Mouse (Mus musculus): Measurements from ENCODE around the gene Psen2. TPM values are rescaled to one million over a fixed set of nuclear protein-coding genes. Genes with fewer than 3 reads are reported as not detected.

The Psen2 gene
- total and polyA plus RNA-seq, 3 experiments, result 11.6 to 30.5 (median 13.1) TPM

DNA sequence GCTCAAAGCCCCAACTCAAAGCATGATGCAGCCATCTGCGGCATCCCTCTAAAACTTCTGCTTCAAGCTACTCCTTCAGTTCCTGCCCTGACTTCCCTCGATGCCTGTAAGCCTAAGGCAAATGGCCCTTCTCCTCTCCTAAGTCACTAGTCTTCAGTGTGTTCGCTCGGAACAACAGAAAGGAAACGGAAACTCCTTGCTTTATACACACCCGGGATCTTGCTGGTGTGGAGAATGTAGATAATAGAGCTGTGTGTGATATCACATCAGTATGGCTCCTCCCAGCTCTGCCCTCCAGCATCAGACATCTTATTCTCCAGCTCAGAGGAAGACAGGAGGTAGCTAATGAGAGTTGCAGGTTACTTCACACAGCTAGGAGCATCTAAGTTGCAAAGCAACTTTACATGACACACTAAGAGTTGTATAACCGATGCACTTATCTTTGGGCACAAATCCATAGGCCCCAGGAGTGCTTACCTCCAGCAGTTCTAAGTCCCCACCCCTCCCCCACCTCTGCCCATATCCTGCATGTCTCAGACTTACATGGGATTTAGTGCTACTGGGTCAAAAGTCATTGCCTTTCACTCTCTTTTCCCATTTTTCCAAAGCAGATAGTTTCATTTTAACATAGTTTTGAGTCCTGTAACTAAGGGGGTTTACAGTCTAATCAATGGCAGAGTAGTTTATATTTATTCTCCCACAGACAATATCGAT, 1.2 kb downstream of the Psen2 start:
- intact Hi-C loops (cut with DNase I), result no loop called here
- Histone ChIP-seq H3K79me2 (replicated peaks; ENCODE audit: control insufficient read depth, insufficient read depth, low read length) (no peaks in the 10 kb centered on the region), H3K4me3 (no peak overlapping the region), H3K9ac (ENCODE audit: low read depth, low read length) (no peak overlapping the region), H3K36me3 (ENCODE audit: control insufficient read depth, insufficient read depth, low read length) (no peaks in the 10 kb centered on the region), H3K27ac (no peak overlapping the region), H3K4me1 (ENCODE audit: control insufficient read depth, insufficient read depth, low read length) (peaks cover 5% of the 10 kb centered on the region), H3K27me3 (ENCODE audit: control insufficient read depth, insufficient read depth, low read length) (no peaks in the 10 kb centered on the region)
- TF ChIP-seq CTCF (IDR thresholded peaks at IDR 0.05) (no peak), POLR2A (IDR thresholded peaks at IDR 0.05; ENCODE audit: insufficient read depth, low read depth, low read length) (0 out of 2 replicates have a peak, but pooled peaks have one; percentile 13)
- no peak for DNase-seq
- 40% methylated on average over 8 of the region's 8 CpGs for whole genome bisulfite sequencing

GRCm38 (mm10) chr1:180261415-180261814, 1.8 kb downstream of the Psen2 start:
- no peak overlapping the region for H3K9ac ChIP-seq (ENCODE audit: low read depth, low read length)
- 90% methylated on average over 3 of the region's 3 CpGs for WGBS
- intact Hi-C loops (cut with DNase I), result no loop called here
- TF ChIP-seq EP300 (IDR thresholded peaks at IDR 0.05; ENCODE audit: insufficient read depth, low read depth, low read length) (no peak), POLR2A (IDR thresholded peaks at IDR 0.05; ENCODE audit: insufficient read depth, low read depth, low read length) (no peak), CTCF (IDR thresholded peaks at IDR 0.05) (no peak)
- no peaks in the 10 kb centered on the region for H3K36me3 ChIP-seq (ENCODE audit: control insufficient read depth, insufficient read depth, low read length)
- no peak overlapping the region for H3K27ac ChIP-seq
- H3K79me2 ChIP-seq (replicated peaks; ENCODE audit: control insufficient read depth, insufficient read depth, low read length), result no peaks in the 10 kb centered on the region
- H3K27me3 ChIP-seq (ENCODE audit: control insufficient read depth, insufficient read depth, low read length), result no peaks in the 10 kb centered on the region
- no peak for DNase-seq
- H3K4me3 ChIP-seq, result no peak overlapping the region
- H3K4me1 ChIP-seq (ENCODE audit: control insufficient read depth, insufficient read depth, low read length), result peaks cover 5% of the 10 kb centered on the region

DNA sequence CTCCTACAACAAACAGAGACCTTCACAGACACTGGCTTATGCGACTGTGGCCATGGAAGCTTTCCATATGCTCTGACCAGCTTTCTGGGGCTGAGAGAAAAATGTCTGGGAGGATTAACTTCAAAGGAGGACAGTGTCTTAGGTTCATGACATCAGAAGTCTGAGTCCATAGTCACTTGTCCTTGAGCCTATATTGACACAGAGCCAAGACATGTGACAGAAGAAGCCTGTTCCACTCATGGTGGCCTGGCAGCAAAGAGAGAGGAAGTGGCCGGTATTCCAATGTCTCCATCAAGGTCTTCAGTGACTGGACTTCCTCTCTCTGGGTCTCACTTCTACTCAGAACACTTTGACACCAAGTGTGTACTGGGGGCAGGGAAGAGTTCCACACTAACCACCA, 2.4 kb downstream of the Psen2 start:
- Histone ChIP-seq H3K36me3 (ENCODE audit: control insufficient read depth, insufficient read depth, low read length) (no peaks in the 10 kb centered on the region), H3K4me3 (no peak overlapping the region), H3K4me1 (ENCODE audit: control insufficient read depth, insufficient read depth, low read length) (peaks cover 5% of the 10 kb centered on the region), H3K27ac (no peak overlapping the region), H3K27me3 (ENCODE audit: control insufficient read depth, insufficient read depth, low read length) (no peaks in the 10 kb centered on the region), H3K79me2 (replicated peaks; ENCODE audit: control insufficient read depth, insufficient read depth, low read length) (no peaks in the 10 kb centered on the region), H3K9ac (ENCODE audit: low read depth, low read length) (no peak overlapping the region)
- DNase-seq, result peak in 1 of 2 experiments; percentile 20
- whole genome bisulfite sequencing, result 64% methylated on average over 2 of the region's 2 CpGs
- TF ChIP-seq EP300 (IDR thresholded peaks at IDR 0.05; ENCODE audit: insufficient read depth, low read depth, low read length) (no peak), CTCF (IDR thresholded peaks at IDR 0.05) (no peak), POLR2A (IDR thresholded peaks at IDR 0.05; ENCODE audit: insufficient read depth, low read depth, low read length) (no peak)
- intact Hi-C loops (cut with DNase I), result no loop called here

- intact Hi-C loops (cut with DNase I), result loop anchor here (5.0 kb wide), 1 partner anchor 308 kb away; the partner anchor contains the start of gene Parp1
- no peak for TF ChIP-seq CTCF (IDR thresholded peaks at IDR 0.05)
- TF ChIP-seq POLR2A (IDR thresholded peaks at IDR 0.05; ENCODE audit: insufficient read depth, low read depth, low read length), result no peak
- no peak for TF ChIP-seq EP300 (IDR thresholded peaks at IDR 0.05; ENCODE audit: insufficient read depth, low read depth, low read length)
Measured at GRCm38 (mm10) chr1:180259753-180260152, 3.5 kb downstream of the Psen2 start.

GRCm38 (mm10) chr1:180257446-180257845, 5.8 kb downstream of the Psen2 start:
- no peak for TF ChIP-seq EP300 (IDR thresholded peaks at IDR 0.05; ENCODE audit: insufficient read depth, low read depth, low read length)
- TF ChIP-seq CTCF (IDR thresholded peaks at IDR 0.05), result no peak
- no peak for TF ChIP-seq POLR2A (IDR thresholded peaks at IDR 0.05; ENCODE audit: insufficient read depth, low read depth, low read length)
- 96% methylated on average over 6 of the region's 6 CpGs for WGBS
- intact Hi-C loops (cut with DNase I), result loop anchor here (5.0 kb wide), 1 partner anchor 310 kb away; the partner anchor contains the start of gene Parp1
- no peaks in the 10 kb centered on the region for H3K79me2 ChIP-seq (replicated peaks; ENCODE audit: control insufficient read depth, insufficient read depth, low read length)
- peaks cover 6% of the 10 kb centered on the region for H3K4me1 ChIP-seq (ENCODE audit: control insufficient read depth, insufficient read depth, low read length)
- DNase-seq, result no peak
- H3K9ac ChIP-seq (ENCODE audit: low read depth, low read length), result no peak overlapping the region
- no peaks in the 10 kb centered on the region for H3K27me3 ChIP-seq (ENCODE audit: control insufficient read depth, insufficient read depth, low read length)
- no peaks in the 10 kb centered on the region for H3K36me3 ChIP-seq (ENCODE audit: control insufficient read depth, insufficient read depth, low read length)
- H3K27ac ChIP-seq, result no peak overlapping the region
- H3K4me3 ChIP-seq, result no peak overlapping the region

More at GRCm38 (mm10) chr1:180259753-180260152, 3.5 kb downstream of the Psen2 start:
- Histone ChIP-seq H3K4me1 (ENCODE audit: control insufficient read depth, insufficient read depth, low read length) (peaks cover 5% of the 10 kb centered on the region), H3K27ac (no peak overlapping the region), H3K79me2 (replicated peaks; ENCODE audit: control insufficient read depth, insufficient read depth, low read length) (no peaks in the 10 kb centered on the region), H3K9ac (ENCODE audit: low read depth, low read length) (no peak overlapping the region), H3K36me3 (ENCODE audit: control insufficient read depth, insufficient read depth, low read length) (no peaks in the 10 kb centered on the region), H3K4me3 (no peak overlapping the region), H3K27me3 (ENCODE audit: control insufficient read depth, insufficient read depth, low read length) (no peaks in the 10 kb centered on the region)
- DNase-seq, result no peak
- 54% methylated on average over 2 of the region's 2 CpGs for WGBS

DNA sequence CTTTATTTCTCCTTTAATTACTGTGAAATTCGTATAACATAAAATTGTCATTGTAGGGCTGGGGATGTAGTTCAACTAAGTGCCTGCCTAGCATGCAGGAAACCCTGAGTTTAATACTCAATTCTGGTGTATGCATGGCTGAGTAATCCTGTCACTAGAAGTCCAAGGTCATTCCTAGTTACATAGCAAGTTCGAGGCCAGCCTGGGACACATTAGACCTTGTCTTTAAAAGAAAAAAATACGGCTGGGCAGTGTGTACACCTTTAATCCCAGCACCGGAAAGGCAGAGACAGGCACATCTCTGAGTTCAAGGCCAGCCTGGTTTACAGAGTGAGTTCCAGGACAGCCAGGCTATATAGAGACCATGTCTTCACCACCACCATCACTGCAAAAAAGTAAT, 6.4 kb downstream of the Psen2 start:
- no peaks in the 10 kb centered on the region for H3K36me3 ChIP-seq (ENCODE audit: control insufficient read depth, insufficient read depth, low read length)
- DNase-seq, result no peak
- H3K27ac ChIP-seq, result peak overlapping the region; percentile 90
- H3K79me2 ChIP-seq (replicated peaks; ENCODE audit: control insufficient read depth, insufficient read depth, low read length), result no peaks in the 10 kb centered on the region
- no peak overlapping the region; the same call in 1 of the 2 replicates for H3K9ac ChIP-seq (ENCODE audit: low read depth, low read length)
- peaks cover 4% of the 10 kb centered on the region for H3K4me1 ChIP-seq (ENCODE audit: control insufficient read depth, insufficient read depth, low read length)
- H3K27me3 ChIP-seq (ENCODE audit: control insufficient read depth, insufficient read depth, low read length), result no peaks in the 10 kb centered on the region
- intact Hi-C loops (cut with DNase I), result loop anchor here (5.0 kb wide), 1 partner anchor 310 kb away; the partner anchor contains the start of gene Parp1
- WGBS, result 51% methylated on average over 4 of the region's 4 CpGs
- no peak for TF ChIP-seq CTCF (IDR thresholded peaks at IDR 0.05)
- no peak for TF ChIP-seq EP300 (IDR thresholded peaks at IDR 0.05; ENCODE audit: insufficient read depth, low read depth, low read length)
- H3K4me3 ChIP-seq, result peak overlapping the region; percentile 99

Data from heart, adult 2 months (tissue).